Mouse (Mus musculus): ENCODE measurements around the gene Traf4. TPM values are rescaled to one million over a fixed set of nuclear protein-coding genes. Genes with fewer than 3 reads are reported as not detected.
"Not testable (repeated sequence)": the region's sequence is repeated elsewhere in the genome, so short reads cannot be mapped to it uniquely, and the experiment has no call there.

The Traf4 gene
- total RNA-seq, 4 experiments from 2014 or later: 9.2 to 11.1 (median 10.4) TPM

- no peak for DNase-seq (ENCODE audit: low spot score in 2 of 2)
Observed at GRCm38 (mm10) chr11:78143520-78143919, 21.9 kb downstream of the Traf4 start.

GRCm38 (mm10) chr11:78140665-78141064, 24.7 kb downstream of the Traf4 start:
- no peak for DNase-seq (ENCODE audit: low spot score in 2 of 2)

GRCm38 (mm10) chr11:78138023-78138422, 27.4 kb downstream of the Traf4 start:
- no peak for DNase-seq (ENCODE audit: low spot score in 2 of 2)

GRCm38 (mm10) chr11:78137584-78137983, 27.8 kb downstream of the Traf4 start:
- DNase-seq (ENCODE audit: low spot score in 2 of 2): no peak

- DNase-seq (ENCODE audit: low spot score in 2 of 2): no peak
Observed at GRCm38 (mm10) chr11:78136132-78136531, 29.3 kb downstream of the Traf4 start.

- DNase-seq (ENCODE audit: low spot score in 2 of 2): not testable (repeated sequence)
Observed at GRCm38 (mm10) chr11:78135314-78135713, 30.1 kb downstream of the Traf4 start.

- DNase-seq (ENCODE audit: low spot score in 2 of 2): peak; percentile 50 to 53
Observed at GRCm38 (mm10) chr11:78134344-78134743, 31.0 kb downstream of the Traf4 start.

GRCm38 (mm10) chr11:78133915-78134314, 31.5 kb downstream of the Traf4 start:
- no peak for DNase-seq (ENCODE audit: low spot score in 2 of 2)

- DNase-seq (ENCODE audit: low spot score in 2 of 2): no peak
Observed at GRCm38 (mm10) chr11:78129458-78129857, 35.9 kb downstream of the Traf4 start.

- DNase-seq (ENCODE audit: low spot score in 2 of 2): no peak
Observed at GRCm38 (mm10) chr11:78126739-78127138, 38.6 kb downstream of the Traf4 start.

GRCm38 (mm10) chr11:78125691-78126090, 39.7 kb downstream of the Traf4 start:
- no peak for DNase-seq (ENCODE audit: low spot score in 2 of 2)

- DNase-seq (ENCODE audit: low spot score in 2 of 2): no peak
Observed at GRCm38 (mm10) chr11:78123782-78124181, 41.6 kb downstream of the Traf4 start.

- DNase-seq (ENCODE audit: low spot score in 2 of 2): no peak
Observed at GRCm38 (mm10) chr11:78122815-78123214, 42.6 kb downstream of the Traf4 start.

GRCm38 (mm10) chr11:78121176-78121575, 44.2 kb downstream of the Traf4 start:
- DNase-seq (ENCODE audit: low spot score in 2 of 2): no peak

- no peak for DNase-seq (ENCODE audit: low spot score in 2 of 2)
Observed at GRCm38 (mm10) chr11:78119898-78120297, 45.5 kb downstream of the Traf4 start.

- DNase-seq (ENCODE audit: low spot score in 2 of 2): no peak
Observed at GRCm38 (mm10) chr11:78118467-78118866, 46.9 kb downstream of the Traf4 start.

- no peak for DNase-seq (ENCODE audit: low spot score in 2 of 2)
Observed at GRCm38 (mm10) chr11:78116146-78116410, 49.3 kb downstream of the Traf4 start.

- peak; percentile 89 to 93 for DNase-seq (ENCODE audit: low spot score in 2 of 2)
Observed at GRCm38 (mm10) chr11:78115367-78116145, 49.8 kb downstream of the Traf4 start.

- DNase-seq (ENCODE audit: low spot score in 2 of 2): no peak
Observed at GRCm38 (mm10) chr11:78114676-78115366, 50.6 kb downstream of the Traf4 start.

GRCm38 (mm10) chr11:78113616-78114015, 51.8 kb downstream of the Traf4 start:
- DNase-seq (ENCODE audit: low spot score in 2 of 2): no peak
